ENCODE assay signal across 17 mouse cellular contexts in genomic region chr4:83187324-83187723, GRCm38 (mm10).
"Had no signal": no experiment of that assay in that cellular context is flagged by ENCODE, and none has a peak within 500 bp of the region (broad histone marks: within the 10 kb centered on the region; RNA-seq: fewer than 3 reads in every experiment).

No protein-coding gene starts in this region.

- H3K9me3 ChIP-seq: midbrain, embryonic 12.5 days; neural tube, embryonic 13.5 days; neural tube, embryonic 15.5 days had no signal

- H3K9ac ChIP-seq: liver, embryonic 14.5 days; lung, embryonic 14.5 days; midbrain, embryonic 12.5 days; neural tube, embryonic 13.5 days; neural tube, embryonic 15.5 days had no signal

- H3K27me3 ChIP-seq: midbrain, embryonic 12.5 days; neural tube, embryonic 13.5 days; neural tube, embryonic 15.5 days had no signal

- H3K4me2 ChIP-seq: lung, embryonic 14.5 days; midbrain, embryonic 12.5 days; neural tube, embryonic 13.5 days; neural tube, embryonic 15.5 days had no signal

- DNase-seq: lung, adult 18-20 months; lung, embryonic 14.5 days; lung, postnatal 10 days; lung, postnatal 4 days; midbrain, embryonic 14.5 days; retina, postnatal 1 day; right cerebral cortex, adult 18-20 months; spleen, adult 18-20 months; thymus, adult 18-20 months; thymus, postnatal 14 days; thymus, postnatal 36 days had no signal

- H3K27ac ChIP-seq: liver, embryonic 14.5 days; midbrain, embryonic 12.5 days; neural tube, embryonic 13.5 days; neural tube, embryonic 15.5 days had no signal

- ATAC-seq: midbrain, embryonic 16.5 days had no signal

- H3K36me3 ChIP-seq: midbrain, embryonic 12.5 days; neural tube, embryonic 13.5 days; neural tube, embryonic 15.5 days had no signal

- H3K4me3 ChIP-seq: midbrain, embryonic 12.5 days; myocyte; neural tube, embryonic 13.5 days; neural tube, embryonic 15.5 days had no signal
